Mouse (Mus musculus): ENCODE data around the gene Dusp16. TPM values are rescaled to one million over a fixed set of nuclear protein-coding genes. Genes with fewer than 3 reads are reported as not detected.
A peak's percentile ranks its signal among the peaks of the same experiment; 100 is the strongest.

The Dusp16 gene
- polyA plus RNA-seq, 1 experiment from 2014 or later, result 14.9 TPM

GRCm38 (mm10) chr6:134796297-134796696, 3.9 kb upstream of the Dusp16 start:
- Histone ChIP-seq H3K27ac (ENCODE audit: low read length) (no peak overlapping the region), H3K4me2 (ENCODE audit: low read depth, low read length) (no peak overlapping the region), H3K9ac (ENCODE audit: low read length) (no peak overlapping the region), H3K27me3 (ENCODE audit: control insufficient read depth, insufficient read depth, low read length) (no peaks in the 10 kb centered on the region), H3K4me1 (ENCODE audit: control insufficient read depth, insufficient read depth, low read length) (peaks cover 11% of the 10 kb centered on the region), H3K9me3 (replicated peaks; ENCODE audit: control insufficient read depth, low read length) (no peaks in the 10 kb centered on the region), H3K36me3 (ENCODE audit: control insufficient read depth, insufficient read depth) (no peaks in the 10 kb centered on the region), H3K4me3 (ENCODE audit: low read length) (no peak overlapping the region)
- whole genome bisulfite sequencing, result 86% methylated on average over 10 of the region's 10 CpGs
- ATAC-seq (replicated peaks; ENCODE audit: extremely low read depth, insufficient read depth, low FRiP score), result no peak

DNA sequence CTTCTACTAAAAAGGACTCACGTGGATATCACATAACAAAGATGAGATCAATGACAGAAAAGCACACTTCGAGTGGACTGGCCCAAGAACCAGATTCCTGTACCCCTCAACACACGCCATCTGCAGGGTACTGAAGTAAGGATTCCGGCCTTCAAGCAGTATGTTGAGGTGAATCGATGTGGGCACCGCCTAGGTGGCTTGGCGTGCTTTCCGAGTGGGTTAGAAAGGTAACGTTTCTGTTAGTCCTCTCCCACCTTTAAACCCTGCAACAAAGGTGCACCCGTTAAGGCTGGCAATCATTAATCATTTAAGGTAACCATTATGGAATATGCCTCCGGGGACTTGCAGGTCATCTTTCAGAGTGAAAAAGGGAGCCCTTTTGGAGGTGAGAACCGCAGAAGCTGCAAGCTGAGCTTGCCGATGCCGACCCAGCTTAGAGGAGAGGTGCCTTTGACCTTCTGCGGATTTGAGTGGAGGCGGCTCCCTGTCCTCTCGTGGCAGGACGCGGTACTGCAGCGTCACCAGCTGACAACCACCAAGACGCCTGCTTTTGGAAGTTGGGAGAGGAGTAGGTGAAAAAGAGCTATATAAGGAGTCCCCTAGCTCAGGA, 1.6 kb upstream of the Dusp16 start:
- WGBS, result 19% methylated on average over 21 of the region's 21 CpGs
- H3K36me3 ChIP-seq (ENCODE audit: control insufficient read depth, insufficient read depth), result no peaks in the 10 kb centered on the region
- peak overlapping the region; percentile 60 for H3K9ac ChIP-seq (ENCODE audit: low read length)
- H3K4me2 ChIP-seq (ENCODE audit: low read depth, low read length), result peak overlapping the region; percentile 53
- H3K4me1 ChIP-seq (ENCODE audit: control insufficient read depth, insufficient read depth, low read length), result peaks cover 15% of the 10 kb centered on the region
- 0 out of 2 replicates have a peak overlapping the region, but pooled peaks have one; percentile 9 for H3K4me3 ChIP-seq (ENCODE audit: low read length)
- H3K27ac ChIP-seq (ENCODE audit: low read length), result no peak overlapping the region; the same call in 1 of the 2 replicates
- H3K27me3 ChIP-seq (ENCODE audit: control insufficient read depth, insufficient read depth, low read length), result no peaks in the 10 kb centered on the region
- no peak for ATAC-seq (replicated peaks; ENCODE audit: extremely low read depth, insufficient read depth, low FRiP score)
- no peaks in the 10 kb centered on the region for H3K9me3 ChIP-seq (replicated peaks; ENCODE audit: control insufficient read depth, low read length)

DNA sequence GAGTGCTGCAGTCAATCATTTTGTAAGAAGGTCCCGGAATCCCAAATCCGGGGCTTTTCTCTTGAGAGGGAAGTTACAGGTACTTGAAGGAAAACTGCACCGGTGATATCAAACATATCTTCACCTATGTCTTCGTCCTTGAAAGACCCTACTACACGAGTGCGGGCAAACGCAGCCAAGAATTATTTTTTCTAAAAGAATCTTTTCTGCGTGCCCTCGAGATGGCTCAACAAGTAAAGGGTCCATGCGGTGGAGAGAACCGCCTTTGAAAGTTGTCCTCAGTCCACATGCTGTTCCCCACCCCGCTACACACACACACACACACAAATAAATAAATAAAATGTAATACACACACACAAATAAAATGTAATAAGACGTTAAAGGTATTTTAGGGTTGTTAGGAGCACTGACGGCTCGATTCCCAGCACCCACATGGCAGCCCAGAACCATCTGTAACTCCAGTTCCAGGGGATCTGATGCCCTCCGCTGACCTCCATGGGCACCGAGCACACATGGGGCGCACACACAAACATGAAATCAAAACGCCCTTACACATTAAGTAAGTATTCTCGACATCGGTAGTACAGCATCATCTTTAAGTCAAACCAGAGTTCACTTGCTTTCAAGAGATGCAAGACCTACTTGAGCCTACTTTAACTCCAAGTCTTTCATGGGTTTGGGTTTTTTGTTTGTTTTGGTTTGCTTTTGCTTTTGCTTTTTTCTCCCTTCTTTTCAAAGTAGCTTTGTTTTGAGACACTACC, 801 bp upstream of the Dusp16 start:
- Histone ChIP-seq H3K9ac (ENCODE audit: low read length) (peak overlapping the region; percentile 93), H3K27me3 (ENCODE audit: control insufficient read depth, insufficient read depth, low read length) (no peaks in the 10 kb centered on the region), H3K4me3 (ENCODE audit: low read length) (peak overlapping the region; percentile 84), H3K4me2 (ENCODE audit: low read depth, low read length) (peak overlapping the region; percentile 71), H3K27ac (ENCODE audit: low read length) (peak overlapping the region; percentile 67), H3K36me3 (ENCODE audit: control insufficient read depth, insufficient read depth) (no peaks in the 10 kb centered on the region), H3K9me3 (replicated peaks; ENCODE audit: control insufficient read depth, low read length) (no peaks in the 10 kb centered on the region), H3K4me1 (ENCODE audit: control insufficient read depth, insufficient read depth, low read length) (peaks cover 17% of the 10 kb centered on the region)
- 52% methylated on average over 21 of the region's 21 CpGs for WGBS
- no peak for ATAC-seq (replicated peaks; ENCODE audit: extremely low read depth, insufficient read depth, low FRiP score)

GRCm38 (mm10) chr6:134791251-134792118, 940 bp downstream of the Dusp16 start:
- Histone ChIP-seq H3K27me3 (ENCODE audit: control insufficient read depth, insufficient read depth, low read length) (no peaks in the 10 kb centered on the region), H3K9ac (ENCODE audit: low read length) (peak overlapping the region; percentile 99), H3K4me2 (ENCODE audit: low read depth, low read length) (peak overlapping the region; percentile 78), H3K9me3 (replicated peaks; ENCODE audit: control insufficient read depth, low read length) (no peaks in the 10 kb centered on the region), H3K4me1 (ENCODE audit: control insufficient read depth, insufficient read depth, low read length) (peaks cover 21% of the 10 kb centered on the region), H3K4me3 (ENCODE audit: low read length) (peak overlapping the region; percentile 84), H3K27ac (ENCODE audit: low read length) (peak overlapping the region; percentile 99), H3K36me3 (ENCODE audit: control insufficient read depth, insufficient read depth) (no peaks in the 10 kb centered on the region)
- WGBS, result under 1% methylated on average over 45 of the region's 46 CpGs
- ATAC-seq (replicated peaks; ENCODE audit: extremely low read depth, insufficient read depth, low FRiP score), result no peak

DNA sequence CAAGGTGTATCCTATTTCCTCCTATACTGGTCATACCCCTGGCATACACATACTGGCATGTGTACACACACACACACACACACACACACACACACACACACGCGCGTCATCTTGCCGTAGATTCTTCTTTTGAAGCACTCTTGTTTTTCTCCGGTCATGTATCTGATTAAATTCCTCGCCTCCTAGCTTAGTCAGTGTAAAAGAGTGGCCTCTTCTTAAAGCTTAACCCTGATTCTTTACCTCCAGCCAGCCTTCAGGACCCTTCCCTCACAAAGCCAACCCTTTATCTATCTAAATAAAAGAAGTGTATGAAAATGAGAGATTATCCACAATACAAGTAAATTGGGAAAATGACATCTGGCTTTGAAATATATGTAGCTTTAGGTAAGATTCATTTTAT, 3.3 kb downstream of the Dusp16 start:
- WGBS, result 57% methylated on average over 6 of the region's 6 CpGs
- Histone ChIP-seq H3K27ac (ENCODE audit: low read length) (no peak overlapping the region), H3K4me3 (ENCODE audit: low read length) (no peak overlapping the region), H3K4me2 (ENCODE audit: low read depth, low read length) (peak overlapping the region; percentile 12; the same call in 1 of the 2 replicates), H3K27me3 (ENCODE audit: control insufficient read depth, insufficient read depth, low read length) (no peaks in the 10 kb centered on the region), H3K9ac (ENCODE audit: low read length) (no peak overlapping the region), H3K9me3 (replicated peaks; ENCODE audit: control insufficient read depth, low read length) (no peaks in the 10 kb centered on the region), H3K4me1 (ENCODE audit: control insufficient read depth, insufficient read depth, low read length) (peaks cover 25% of the 10 kb centered on the region), H3K36me3 (ENCODE audit: control insufficient read depth, insufficient read depth) (no peaks in the 10 kb centered on the region)
- no peak for ATAC-seq (replicated peaks; ENCODE audit: extremely low read depth, insufficient read depth, low FRiP score)

DNA sequence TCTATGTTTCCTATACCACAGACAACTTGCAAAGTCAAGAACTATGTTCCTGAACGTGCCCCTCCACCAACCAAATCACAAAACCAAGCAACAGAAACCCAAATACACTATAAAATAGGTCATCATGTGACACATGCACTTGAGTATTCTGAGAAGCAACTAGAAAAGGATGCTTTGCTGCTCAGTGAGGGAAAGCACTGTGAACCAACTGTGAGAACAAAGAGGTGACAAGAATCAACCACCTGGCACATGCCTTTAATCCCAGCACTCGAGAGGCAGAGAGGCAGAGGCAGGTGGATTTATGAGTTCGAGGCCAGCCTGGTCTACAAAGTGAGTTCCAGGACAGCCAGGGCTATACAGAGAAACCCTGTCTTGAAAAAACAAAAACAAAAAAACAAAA, 6.0 kb downstream of the Dusp16 start:
- Histone ChIP-seq H3K27ac (ENCODE audit: low read length) (no peak overlapping the region), H3K4me1 (ENCODE audit: control insufficient read depth, insufficient read depth, low read length) (peaks cover 28% of the 10 kb centered on the region), H3K4me3 (ENCODE audit: low read length) (no peak overlapping the region), H3K27me3 (ENCODE audit: control insufficient read depth, insufficient read depth, low read length) (no peaks in the 10 kb centered on the region), H3K36me3 (ENCODE audit: control insufficient read depth, insufficient read depth) (no peaks in the 10 kb centered on the region), H3K4me2 (ENCODE audit: low read depth, low read length) (no peak overlapping the region), H3K9ac (ENCODE audit: low read length) (no peak overlapping the region), H3K9me3 (replicated peaks; ENCODE audit: control insufficient read depth, low read length) (no peaks in the 10 kb centered on the region)
- no peak for ATAC-seq (replicated peaks; ENCODE audit: extremely low read depth, insufficient read depth, low FRiP score)
- WGBS, result 68% methylated on average over 3 of the region's 3 CpGs

DNA sequence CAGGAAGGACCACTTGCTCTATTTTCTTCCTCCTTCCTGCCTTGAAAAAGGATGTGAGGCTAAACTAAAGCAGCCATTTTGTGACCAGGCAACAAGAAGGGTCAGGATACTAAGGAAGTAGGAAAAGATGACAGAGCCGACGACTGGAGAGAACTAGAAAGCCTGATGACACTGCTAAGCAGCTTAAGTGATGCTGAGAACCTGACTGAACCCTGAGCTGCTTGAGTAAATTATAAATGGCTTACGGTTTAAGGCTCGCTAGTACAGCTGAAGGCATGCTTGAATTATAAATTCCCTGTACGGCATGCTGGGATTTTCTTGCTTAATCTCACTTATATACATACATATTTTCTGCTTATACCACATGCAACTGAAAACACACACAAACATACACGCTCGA, 9.5 kb downstream of the Dusp16 start:
- no peak overlapping the region for H3K4me2 ChIP-seq (ENCODE audit: low read depth, low read length)
- H3K36me3 ChIP-seq (ENCODE audit: control insufficient read depth, insufficient read depth), result no peaks in the 10 kb centered on the region
- H3K4me3 ChIP-seq (ENCODE audit: low read length), result no peak overlapping the region
- 86% methylated on average over 7 of the region's 7 CpGs for WGBS
- H3K4me1 ChIP-seq (ENCODE audit: control insufficient read depth, insufficient read depth, low read length), result peaks cover 30% of the 10 kb centered on the region
- no peak for ATAC-seq (replicated peaks; ENCODE audit: extremely low read depth, insufficient read depth, low FRiP score)
- H3K9ac ChIP-seq (ENCODE audit: low read length), result no peak overlapping the region
- no peaks in the 10 kb centered on the region for H3K27me3 ChIP-seq (ENCODE audit: control insufficient read depth, insufficient read depth, low read length)
- no peak overlapping the region; the same call in 1 of the 2 replicates for H3K27ac ChIP-seq (ENCODE audit: low read length)
- H3K9me3 ChIP-seq (replicated peaks; ENCODE audit: control insufficient read depth, low read length), result no peaks in the 10 kb centered on the region

GRCm38 (mm10) chr6:134781494-134781913, 10.9 kb downstream of the Dusp16 start:
- peak overlapping the region; percentile 17 for H3K4me3 ChIP-seq (ENCODE audit: low read length)
- no peaks in the 10 kb centered on the region for H3K9me3 ChIP-seq (replicated peaks; ENCODE audit: control insufficient read depth, low read length)
- H3K4me2 ChIP-seq (ENCODE audit: low read depth, low read length), result peak overlapping the region; percentile 49
- WGBS, result 50% methylated on average over 7 of the region's 7 CpGs
- H3K27ac ChIP-seq (ENCODE audit: low read length), result peak overlapping the region; percentile 85
- no peaks in the 10 kb centered on the region for H3K27me3 ChIP-seq (ENCODE audit: control insufficient read depth, insufficient read depth, low read length)
- no peaks in the 10 kb centered on the region for H3K36me3 ChIP-seq (ENCODE audit: control insufficient read depth, insufficient read depth)
- peak; percentile 55; the same call in 1 of the 2 replicates for ATAC-seq (replicated peaks; ENCODE audit: extremely low read depth, insufficient read depth, low FRiP score)
- peak overlapping the region; percentile 52 for H3K9ac ChIP-seq (ENCODE audit: low read length)
- H3K4me1 ChIP-seq (ENCODE audit: control insufficient read depth, insufficient read depth, low read length), result peaks cover 29% of the 10 kb centered on the region

Data from heart, embryonic 16.5 days (tissue).